Mouse (Mus musculus): ENCODE measurements at regions not wholly inside any gene's neighbourhood (a gene's known extent, or its start where the extent isn't known, plus 50 kb on each side); places are given as distances from the start of the nearest gene placed in this dataset.

DNA sequence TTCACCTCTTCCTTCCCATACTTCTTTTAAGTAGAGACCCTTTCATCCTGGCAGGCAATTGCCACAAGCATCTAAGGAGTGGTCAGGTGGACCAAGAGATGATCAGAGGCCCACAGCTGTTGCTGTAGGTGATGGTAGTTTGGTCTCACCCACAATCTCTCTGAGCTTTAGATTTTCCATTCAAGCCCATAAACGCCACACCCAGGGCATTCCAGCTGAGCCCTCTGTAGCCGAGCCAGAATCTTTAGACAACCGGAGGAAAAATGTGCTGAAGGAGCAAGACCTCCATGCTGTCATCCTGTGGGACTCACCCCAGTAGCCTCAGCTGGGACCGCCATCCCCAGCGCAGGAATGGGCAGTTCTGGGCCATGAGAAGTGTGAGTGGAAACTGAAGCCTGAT lies 93.7 kb upstream of the Dlx2 start:
- in situ Hi-C loops (cut with MseI, MboI), result no loop called here

DNA sequence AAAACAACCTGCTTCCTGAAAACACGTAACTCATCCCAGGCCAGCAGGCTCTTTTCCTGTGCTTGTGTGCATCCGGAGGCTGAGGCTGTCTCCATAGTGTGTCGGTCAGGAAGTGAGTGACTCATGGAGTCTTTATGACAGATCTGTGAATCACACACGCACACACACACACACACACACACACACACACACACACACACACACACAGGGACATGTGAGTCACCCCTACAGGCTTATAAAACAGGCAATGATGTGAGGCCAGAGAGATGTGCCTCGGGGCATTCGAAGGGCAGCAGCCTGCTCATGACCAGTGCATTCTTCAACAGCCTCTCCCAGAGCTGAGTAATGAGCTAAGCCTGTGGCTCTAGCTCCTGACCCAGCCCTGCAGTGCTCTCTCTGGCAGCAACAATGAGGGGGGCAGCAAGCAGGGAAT lies 97.5 kb upstream of the Dlx2 start:
- in situ Hi-C loops (cut with MseI, MboI), result no loop called here

DNA sequence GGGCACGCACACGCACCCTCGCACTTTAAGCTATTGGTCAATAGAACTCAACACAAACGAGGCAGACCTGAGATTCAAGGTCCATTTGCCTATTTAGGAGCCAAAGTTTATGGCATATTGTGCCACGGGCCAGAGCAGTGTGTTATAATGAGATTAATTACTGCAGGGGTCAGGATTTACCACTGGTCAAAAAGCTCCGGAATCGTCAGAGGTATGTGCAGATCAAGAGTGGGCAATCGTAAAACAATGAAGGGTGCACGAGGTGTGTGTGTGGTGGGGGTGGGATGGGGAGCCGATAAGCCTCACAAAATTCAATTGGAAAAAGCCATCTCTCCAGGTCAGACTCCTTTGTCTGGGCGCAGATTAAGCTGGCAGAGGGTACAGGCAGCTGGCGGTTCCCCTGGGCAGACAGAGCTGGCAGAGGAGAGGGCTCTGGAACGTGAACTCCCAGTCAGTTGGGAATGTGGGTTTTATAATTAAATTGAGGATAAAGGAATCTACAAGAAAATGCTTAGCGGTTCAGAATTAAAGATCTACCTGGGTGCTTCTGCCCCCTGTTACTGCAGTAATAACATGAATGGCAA lies 97.4 kb upstream of the Itga6 start:
- in situ Hi-C loops (cut with MseI, MboI), result no loop called here

DNA sequence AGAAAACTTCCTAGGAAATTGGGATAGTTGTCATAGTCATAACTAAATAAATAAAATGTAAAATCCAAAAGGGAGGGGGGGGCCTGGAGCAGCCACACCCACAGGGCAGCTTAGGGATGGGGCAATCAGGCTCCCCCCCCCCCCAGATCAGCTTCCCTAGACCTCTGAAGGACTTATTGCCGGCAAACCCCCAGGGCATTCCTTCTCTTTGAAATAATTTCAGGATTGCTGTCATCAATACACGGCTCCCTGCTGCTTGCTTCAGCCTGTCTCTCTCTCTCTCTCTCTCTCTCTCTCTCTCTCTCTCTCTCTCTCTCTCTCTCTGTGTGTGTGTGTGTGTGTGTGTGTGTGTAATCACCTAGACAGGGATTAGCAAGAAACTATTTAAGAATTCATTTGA lies 93.8 kb upstream of the Itga6 start:
- in situ Hi-C loops (cut with MseI, MboI), result no loop called here

DNA sequence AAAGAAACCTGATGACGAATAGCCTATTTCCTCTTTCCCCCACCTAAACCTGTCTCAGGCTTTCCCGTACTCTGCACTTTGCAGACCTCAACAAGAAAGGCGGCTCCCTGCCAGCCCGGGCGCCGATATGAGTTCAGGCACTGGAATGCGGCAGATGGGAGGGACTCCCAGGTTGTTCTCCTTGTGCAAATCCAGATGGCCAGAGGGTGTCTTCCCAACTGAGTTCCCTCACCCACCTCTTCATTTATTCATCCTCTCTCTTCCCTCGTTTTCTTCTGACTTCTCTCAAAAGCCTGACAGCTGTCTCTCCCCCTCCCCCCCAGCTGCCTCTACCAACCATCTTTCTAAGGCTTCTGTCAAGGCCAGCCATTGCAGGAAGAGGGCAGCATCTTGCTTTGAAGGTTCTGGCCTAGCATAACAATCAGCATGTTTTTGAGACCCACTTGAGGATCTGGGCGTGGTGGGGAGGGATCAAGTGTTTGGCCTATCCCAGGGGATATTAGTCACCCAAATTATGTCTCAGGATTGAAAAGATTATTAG lies 93.1 kb upstream of the Itga6 start:
- in situ Hi-C loops (cut with MseI, MboI), result no loop called here

DNA sequence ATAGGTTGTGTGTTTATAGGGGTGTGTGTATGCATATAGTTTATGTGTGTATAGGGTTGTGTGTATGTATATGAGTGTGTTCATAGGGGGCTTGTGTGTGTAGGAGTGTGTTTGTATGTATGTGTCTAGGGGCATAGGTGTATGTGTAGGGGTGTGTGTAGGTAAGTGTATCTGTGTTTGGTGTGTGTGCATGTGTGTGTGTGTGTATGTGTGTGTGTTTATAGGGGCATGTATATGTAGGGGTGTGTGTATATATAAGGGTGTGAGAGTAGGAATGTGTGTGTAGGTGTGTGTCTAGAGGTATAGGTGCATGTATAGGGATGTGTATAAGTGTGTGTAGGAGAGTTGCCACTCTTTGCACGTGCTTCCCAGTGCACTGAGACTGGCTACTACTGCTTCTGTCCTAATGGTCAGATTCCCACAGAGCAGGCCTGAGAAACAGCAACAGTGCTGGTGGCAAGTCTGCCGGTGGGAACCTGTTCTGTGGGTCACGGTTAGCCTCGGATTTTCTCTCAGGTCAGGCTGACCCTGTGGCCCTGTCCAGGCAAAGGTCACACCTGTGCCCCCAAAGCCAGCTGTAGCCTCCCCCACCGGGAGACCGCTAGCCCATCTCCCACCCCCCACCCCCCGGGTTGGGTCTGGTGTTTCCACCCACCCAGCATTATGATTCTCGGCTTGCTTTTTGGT lies 90.5 kb upstream of the Itga6 start:
- in situ Hi-C loops (cut with MseI, MboI), result no loop called here

DNA sequence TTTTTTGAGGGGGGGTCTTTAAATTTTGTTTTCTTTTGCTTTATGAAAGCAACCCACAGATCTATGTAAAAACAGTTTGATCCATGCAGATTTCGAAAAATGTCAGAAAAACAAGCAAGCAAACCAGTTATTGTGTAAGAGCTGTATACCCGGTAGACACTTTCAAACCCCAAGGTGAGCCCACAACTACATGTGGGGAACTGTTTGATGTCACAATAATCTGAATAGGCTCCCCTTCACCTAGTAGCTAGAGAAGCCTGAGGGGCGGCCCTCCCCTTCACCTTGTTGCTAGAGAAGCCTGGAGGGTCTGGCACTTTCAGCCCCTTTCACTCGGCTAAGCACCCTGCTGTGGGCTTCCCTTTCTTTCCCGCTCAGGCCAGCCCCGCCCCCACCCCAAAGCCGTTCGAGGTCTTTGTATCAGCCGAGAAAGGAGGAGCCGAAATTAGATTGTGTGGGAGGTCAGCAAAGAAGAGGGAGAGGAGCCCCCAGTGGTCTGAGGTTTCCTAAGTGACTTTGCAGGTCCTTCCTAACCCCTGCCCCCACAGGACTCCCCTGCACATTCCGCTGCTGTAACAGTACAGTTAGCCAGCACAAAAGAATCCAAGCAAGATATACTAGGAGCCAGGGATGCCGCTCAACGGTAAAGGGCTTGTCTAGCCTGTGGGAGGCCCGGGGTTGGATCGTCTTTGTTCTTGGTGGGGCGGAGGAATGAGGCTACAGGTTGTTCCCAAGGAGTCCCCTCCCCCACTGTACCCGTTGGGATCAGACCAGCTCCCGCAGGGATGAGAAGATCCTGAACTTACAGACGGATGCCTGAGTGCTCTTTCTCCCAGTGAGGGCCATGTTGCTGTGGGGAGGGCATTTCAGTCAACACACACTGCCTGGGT lies 89.7 kb upstream of the Itga6 start:
- in situ Hi-C loops (cut with MseI, MboI), result no loop called here

DNA sequence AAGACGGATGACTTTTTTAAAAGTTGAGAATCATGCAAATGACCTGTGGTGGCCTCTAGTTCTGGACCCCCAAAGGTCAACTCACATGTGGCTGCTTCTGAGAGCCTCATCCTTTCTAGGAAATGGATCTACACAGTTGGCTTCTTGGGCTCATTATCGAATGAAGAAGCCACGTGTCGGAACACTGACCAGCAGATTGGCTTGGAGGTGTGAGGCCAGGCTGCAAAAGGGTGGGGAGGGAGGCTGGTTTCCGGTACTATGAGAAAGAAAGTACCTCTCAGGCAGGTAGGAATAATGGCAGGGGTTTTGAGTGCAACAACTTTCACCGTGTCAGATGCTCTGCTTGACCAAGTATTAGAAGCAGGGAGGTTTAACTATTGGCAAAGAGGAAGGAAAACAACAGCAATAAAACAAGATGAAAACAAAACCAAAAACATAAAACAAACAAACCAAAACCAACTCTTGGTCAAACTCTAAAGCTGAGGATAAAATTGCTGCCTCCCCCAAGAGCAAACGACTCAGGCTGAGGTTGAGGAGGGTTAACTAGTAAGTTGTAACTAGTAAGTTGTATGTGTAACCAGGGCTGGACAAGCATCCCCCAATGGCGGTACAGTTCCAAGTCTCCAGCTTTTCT lies 88.7 kb upstream of the Itga6 start:
- in situ Hi-C loops (cut with MseI, MboI), result no loop called here

DNA sequence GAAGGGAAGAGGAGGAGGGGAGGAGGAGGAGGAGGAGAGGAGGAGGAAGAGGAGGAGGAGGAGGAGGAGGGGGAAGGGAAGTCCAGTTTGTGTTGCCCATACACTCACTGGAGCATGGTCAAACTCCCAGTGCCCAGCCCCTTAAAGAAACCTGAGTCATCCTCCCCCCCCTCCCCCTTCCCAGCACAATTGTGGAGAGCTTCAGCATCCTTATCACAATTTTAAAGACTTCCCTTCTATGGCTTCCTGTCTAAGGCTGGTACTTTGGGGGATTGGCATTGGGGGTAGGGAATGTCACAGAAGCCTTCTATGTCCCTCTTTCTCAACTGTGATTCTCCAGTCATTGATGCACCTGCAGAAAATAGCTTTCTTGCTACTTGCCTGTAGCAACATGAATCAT lies 84.0 kb upstream of the Itga6 start:
- in situ Hi-C loops (cut with MseI, MboI), result no loop called here

DNA sequence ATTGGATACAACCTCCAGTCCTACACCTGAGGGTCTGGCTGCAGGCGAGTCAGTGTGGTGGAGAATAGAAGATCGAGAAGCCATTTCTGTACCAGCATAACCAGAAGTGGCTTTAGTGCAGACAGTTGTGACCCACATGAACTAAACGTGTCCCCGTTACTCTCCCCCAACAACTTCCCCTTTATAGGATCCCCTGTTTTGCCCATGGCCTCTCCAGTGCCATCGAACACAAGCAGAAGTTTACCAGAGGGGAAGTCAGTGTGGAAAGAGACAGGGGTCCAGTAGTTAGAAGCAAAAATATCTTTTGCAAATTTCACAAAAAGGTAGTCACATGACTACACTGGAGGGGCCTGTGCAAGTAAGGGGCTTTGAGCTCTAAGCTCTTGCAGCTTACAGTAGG lies 83.4 kb upstream of the Itga6 start:
- in situ Hi-C loops (cut with MseI, MboI), result no loop called here

DNA sequence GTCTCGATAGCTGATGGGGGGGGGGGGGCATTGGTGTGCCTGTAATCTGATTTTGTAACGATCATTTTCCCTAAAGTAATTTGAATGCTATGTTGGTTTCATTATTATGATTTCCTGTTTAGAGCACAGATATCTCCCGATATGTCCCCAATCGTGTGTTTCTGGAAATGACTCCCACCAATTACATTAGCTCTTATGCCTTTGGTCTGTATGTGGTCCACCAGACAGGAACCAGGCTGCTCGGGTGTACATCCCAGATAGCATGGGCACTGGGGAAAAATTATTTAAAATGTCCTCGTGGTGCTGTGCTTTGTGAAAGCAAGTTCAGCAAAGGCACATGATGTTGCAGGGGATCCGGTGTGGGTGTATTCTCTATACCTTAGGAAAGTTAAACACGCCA lies 82.0 kb upstream of the Itga6 start:
- in situ Hi-C loops (cut with MseI, MboI), result no loop called here

DNA sequence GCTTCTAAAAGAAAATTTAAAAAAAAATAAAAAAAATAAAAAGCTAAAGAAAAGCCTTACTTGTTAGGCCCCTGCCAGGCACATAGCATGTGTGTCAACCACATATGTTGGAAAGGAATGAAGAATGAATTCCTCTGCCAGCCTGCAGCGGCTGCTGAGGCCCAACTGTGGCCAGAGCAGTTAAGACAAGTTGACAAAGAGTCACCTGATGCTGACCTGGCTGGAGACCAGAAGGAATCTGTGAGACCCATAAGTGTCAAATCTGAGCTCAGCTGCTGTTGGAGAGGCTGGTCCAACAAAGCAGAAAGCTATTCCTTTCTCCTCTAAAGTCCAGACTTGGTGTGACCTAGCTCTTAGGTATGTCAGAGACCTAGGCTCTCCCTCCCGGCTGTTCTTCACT lies 78.5 kb upstream of the Itga6 start:
- in situ Hi-C loops (cut with MseI, MboI), result no loop called here

DNA sequence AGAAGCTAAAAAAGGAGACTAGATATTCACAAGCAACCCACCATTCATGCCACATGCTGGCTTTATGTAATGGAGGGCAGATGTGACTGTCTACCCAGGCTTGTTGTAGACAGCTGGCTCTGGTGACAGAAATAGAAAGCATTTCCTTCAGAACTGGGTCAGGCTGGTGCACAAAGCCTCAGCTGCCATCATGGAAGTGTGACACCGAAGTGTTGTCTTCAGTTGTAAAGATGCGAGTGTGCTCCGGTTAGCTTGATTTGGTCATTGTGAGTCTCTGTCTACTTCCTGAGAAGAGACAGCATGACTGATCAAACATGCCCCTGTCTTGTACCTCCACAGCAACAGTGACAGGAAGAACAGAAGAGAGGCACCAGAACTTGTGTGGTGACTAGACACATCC lies 77.7 kb upstream of the Itga6 start:
- in situ Hi-C loops (cut with MseI, MboI), result no loop called here

DNA sequence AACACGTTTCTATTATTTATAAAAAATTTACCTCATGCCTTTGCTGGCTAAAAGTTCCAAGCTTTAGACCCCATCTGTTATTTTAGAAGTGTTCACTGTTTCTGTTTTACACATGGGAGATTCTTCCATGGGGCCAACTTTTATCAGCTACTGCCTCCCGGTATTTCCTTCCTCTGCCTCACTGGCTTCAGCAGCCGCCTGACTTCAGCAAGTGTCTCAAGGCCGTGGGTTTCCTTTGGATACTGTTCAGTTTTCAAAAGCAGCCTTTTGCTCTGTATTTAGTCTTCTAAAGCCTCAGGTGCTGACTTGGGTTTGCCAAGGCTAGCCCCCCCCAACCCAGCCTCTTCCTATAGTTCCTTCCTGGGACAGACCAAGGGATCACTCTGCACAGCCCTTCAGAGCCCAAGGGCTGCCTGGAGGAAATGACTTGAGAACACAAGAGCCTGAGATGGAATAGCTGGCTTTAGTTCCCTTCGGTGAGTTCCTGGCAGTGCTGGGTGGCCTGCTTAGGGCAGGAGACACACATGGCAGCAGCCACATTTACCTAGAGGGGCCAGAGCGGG lies 75.1 kb upstream of the Itga6 start:
- in situ Hi-C loops (cut with MseI, MboI), result no loop called here

DNA sequence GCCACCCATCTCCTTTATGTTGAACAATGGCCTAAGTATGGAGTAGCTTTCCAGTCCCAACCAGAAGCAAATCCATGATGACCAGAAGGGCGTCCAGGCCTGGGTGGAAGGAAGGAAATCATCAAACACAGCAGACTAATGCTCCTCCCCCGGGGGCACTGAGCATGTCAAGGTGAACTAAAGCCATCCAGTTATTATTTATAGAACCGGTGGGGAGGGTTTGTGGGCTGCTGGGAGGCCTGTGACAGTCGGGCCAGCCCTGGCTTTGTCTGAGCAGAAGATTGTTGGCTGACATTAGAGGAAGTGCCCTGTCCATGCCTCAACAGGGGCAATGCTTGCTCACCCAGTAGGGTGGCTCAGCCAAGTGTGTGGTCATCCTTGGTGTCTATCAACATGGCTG lies 74.5 kb upstream of the Itga6 start:
- in situ Hi-C loops (cut with MseI, MboI), result no loop called here

DNA sequence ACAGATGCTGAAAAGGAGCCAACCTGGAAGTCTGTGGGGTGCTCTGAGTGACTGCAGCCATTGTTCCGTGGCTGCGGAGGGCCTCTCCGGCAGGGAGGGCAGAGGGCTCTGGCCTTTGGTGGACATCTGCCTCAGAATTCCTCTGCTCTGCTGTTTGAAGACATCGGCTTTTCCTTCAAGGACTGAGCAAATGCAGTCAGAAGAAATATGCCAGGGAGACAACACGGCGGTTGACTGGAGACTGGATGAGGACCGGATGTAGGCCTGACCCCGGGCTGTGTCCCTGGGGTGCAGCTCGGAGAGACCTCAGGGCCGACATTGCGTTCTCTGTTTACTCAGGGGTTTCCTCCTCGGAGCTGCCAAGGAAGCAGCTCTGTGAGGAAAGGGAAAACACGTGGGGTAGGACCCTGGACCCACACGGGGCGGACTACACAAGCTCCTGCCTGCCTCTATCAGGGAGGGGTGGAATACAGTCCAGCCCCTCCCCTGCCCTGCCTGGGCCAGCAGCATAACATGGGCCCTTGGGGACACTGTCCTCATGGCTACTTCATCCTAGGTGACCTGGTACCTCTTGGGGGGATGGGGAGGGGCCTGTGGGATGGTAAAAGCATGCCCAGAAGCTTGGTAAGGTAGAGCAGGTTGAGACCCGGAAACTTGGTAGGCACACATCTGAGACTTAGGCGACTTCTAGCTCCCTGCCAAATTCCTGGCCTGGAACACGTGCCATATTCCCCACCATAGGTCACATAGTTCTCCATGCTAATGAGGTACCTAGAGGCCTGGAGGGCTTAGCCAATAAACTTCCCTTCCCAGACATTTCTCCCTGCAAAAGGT lies 72.1 kb upstream of the Itga6 start:
- in situ Hi-C loops (cut with MseI, MboI), result no loop called here

DNA sequence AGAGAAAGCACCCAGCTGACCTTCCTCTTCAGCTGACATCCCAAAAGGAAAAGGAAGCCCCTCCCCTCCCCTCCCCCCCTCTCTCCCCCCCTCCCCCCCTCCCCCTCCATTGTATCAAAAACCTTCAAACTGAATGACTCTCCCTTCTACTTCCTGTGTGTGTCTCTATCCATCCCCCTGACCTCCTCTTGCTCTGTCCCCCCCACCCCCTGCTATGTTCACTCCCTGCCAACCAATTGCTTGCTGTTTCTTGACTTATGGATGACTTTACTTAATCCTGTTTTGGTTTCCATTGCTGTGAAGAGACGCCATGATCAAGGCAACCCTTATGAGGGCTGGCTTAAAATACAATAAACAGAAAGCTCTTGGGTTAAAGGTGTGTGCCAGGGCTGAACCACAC lies 64.7 kb upstream of the Itga6 start:
- in situ Hi-C loops (cut with MseI, MboI), result no loop called here

DNA sequence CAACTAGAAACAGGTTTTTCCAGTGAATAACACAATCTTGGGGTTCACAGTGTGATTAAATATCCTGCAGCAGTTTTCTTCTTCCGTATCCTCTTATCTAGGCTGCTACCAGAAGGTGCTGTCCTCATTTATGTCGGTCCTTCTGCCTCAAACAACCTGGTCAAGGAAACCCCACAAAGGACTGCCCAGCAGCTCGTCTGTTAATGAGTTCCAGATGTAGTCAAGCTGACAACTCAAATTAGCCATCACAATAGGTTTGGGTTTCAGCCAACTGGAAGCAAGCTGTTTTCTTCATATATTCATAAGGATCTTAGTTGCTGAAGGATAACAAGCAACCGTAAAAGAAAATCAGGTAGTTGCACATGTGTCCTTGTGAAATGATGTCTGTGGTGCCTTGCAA lies 64.3 kb upstream of the Itga6 start:
- in situ Hi-C loops (cut with MseI, MboI), result no loop called here

DNA sequence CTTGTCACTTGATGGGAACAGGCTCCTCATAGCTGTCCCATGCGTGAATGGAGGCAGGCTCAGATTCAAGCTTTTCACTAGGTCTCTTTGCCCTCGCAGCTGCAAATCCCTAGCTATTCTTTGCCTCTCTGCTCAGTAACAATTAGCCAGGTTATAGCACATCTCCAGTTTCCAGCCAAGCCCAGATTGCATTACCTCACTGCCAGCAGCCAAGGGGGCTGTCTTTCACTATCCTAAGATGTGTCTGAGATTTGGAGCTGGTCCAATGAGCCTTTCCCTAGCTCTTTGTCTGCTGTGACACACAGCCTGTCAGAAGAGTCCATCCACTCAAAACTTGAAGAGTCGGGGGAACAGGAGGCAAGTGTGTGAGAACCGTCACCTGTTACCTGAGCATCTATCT lies 62.0 kb upstream of the Itga6 start:
- in situ Hi-C loops (cut with MseI, MboI), result no loop called here

DNA sequence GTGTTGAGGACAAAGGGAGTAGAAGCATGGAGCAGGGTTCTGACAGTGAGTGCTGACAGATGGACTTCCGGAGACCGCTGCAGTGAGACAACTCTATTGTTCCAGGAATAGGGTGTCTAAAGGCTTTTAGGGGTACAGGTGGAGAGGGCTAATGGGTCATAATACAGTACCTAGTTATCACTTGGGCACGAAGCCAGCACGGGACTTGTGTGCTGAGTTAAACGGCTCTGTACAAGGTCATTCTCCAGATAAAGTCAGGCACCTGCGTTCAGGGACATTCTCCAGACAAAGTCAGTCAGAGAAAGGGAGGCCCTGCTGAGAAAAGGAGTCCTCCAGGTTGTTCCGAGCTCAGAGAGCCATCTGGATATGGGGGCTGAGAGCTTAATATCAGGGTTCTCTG lies 60.2 kb upstream of the Itga6 start:
- in situ Hi-C loops (cut with MseI, MboI), result no loop called here

DNA sequence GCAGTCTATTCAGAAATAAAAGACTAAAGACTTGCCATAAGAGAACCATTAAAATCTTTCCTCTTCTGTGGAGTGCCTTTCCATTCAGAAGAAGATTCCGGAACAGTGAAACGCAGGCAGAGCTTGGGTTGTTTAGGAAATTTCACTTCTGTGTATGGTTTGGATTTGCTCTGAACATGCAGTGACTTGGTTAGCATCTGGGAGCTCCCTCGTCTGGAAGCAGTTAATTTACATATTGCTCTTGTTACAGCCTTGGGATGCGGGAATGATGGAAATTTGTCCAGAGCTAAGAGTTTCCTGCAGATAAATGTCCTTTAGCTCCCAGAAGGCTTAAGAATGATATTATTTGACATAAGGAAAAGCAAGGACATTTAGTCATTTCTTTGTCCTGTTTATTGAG lies 56.4 kb upstream of the Itga6 start:
- in situ Hi-C loops (cut with MseI, MboI), result no loop called here
